Comparison of ENCODE assay signal across 20 mouse cellular contexts in the genomic region with DNA sequence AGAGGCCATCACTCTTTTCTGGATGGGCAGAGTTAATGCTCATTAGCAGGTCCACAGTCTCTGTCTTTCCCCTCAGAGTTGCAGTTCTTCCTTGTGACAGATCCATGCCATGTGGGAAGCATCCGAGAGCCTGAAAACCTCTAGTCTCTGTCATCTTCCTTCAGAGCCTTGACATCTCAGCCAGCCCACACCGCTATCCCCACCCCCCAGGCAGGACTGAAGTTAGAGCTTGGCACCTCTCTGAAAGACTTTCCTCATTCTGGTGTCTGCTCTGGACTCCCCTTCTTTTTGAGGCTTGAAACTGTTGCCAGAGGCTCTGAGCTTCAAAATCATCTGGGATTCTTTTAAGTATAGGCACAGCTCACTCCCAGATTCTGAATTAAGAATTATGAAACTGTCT.
DNase-seq lines count a peak whose midpoint lies in the region; TF ChIP-seq lines count a peak whose summit lies in the region.
"Had no signal": no experiment of that assay in that cellular context is flagged by ENCODE, and none has a peak within 500 bp of the region (broad histone marks: within the 10 kb centered on the region; RNA-seq: fewer than 3 reads in every experiment).

No protein-coding gene starts in this region.

- no peak for TF ChIP-seq CTCF in layer of hippocampus, adult 2 months (conservative IDR thresholded peaks at IDR 0.05)

- intact Hi-C loops in heart, postnatal 36 days (cut with DNase I) = no loop called here

- peak; percentile 79 for DNase-seq in heart, adult 11 months
- no peak for DNase-seq in heart, postnatal 36 days
- no peak for DNase-seq in layer of hippocampus, adult 2 months (ENCODE audit: low spot score in 2 of 2)
- DNase-seq in layer of hippocampus, postnatal 10 days (ENCODE audit: low spot score in 2 of 2) = no peak
- DNase-seq in kidney, adult 9 months = no peak
- DNase-seq: adrenal gland, adult 2 months; adrenal gland, postnatal 10 days; adrenal gland, postnatal 25 days; cerebellum, adult 11 months; cerebellum, adult 18-20 months; cerebellum, adult 8-10 months; cerebellum, adult 9-11 months; cerebellum, postnatal 14 days; cerebellum, postnatal 36 days; embryo, embryonic 11 days had no signal

- H3K4me3 ChIP-seq in layer of hippocampus, adult 2 months = no peak overlapping the region
- H3K4me3 ChIP-seq: embryonic facial prominence, embryonic 13.5 days; embryonic facial prominence, embryonic 15.5 days; erythroblast, embryonic 14.5 days; forebrain, embryonic 10.5 days; forebrain, embryonic 12.5 days had no signal

- peak overlapping the region; percentile 64 for H3K27ac ChIP-seq in layer of hippocampus, adult 2 months
- H3K27ac ChIP-seq: embryonic facial prominence, embryonic 13.5 days; embryonic facial prominence, embryonic 15.5 days; forebrain, embryonic 10.5 days; forebrain, embryonic 12.5 days had no signal
